Mouse (Mus musculus) testis, adult 2 months (tissue): ENCODE results near the gene Cdx2.

Source experiments
- CTCF ChIP-seq: fragments of 200-500 bp; IDR thresholded peaks from 2 replicates; pipeline ENCODE4 v1.5.1; 2012; ENCODE audit warnings: low read depth, mild to moderate bottlenecking, inconsistent platforms, low read length, moderate library complexity; ENCODE audit not compliant: control insufficient read depth, insufficient read depth, insufficient replicate concordance
- POLR2A ChIP-seq: fragments of 200-500 bp; IDR thresholded peaks from 2 replicates; pipeline ENCODE4 v1.6.1; 2012; ENCODE audit warnings: low read depth, mild to moderate bottlenecking, inconsistent platforms, low read length, moderate library complexity; ENCODE audit not compliant: control insufficient read depth

GRCm38 (mm10) chr5:147323237-147323917 is 16.3 kb upstream of the Cdx2 start:
- TF ChIP-seq POLR2A: no peak
- TF ChIP-seq CTCF: peak; percentile 82
